Mouse (Mus musculus) ovary, postnatal 10 days (tissue): ENCODE results near the gene Gpr157.

ENCODE experiments used
- DNase-seq: peaks from one replicate; pipeline ENCODE4 v3.0.0; 2022; ENCODE audit warnings: low spot score

Gpr157 gene

DNA sequence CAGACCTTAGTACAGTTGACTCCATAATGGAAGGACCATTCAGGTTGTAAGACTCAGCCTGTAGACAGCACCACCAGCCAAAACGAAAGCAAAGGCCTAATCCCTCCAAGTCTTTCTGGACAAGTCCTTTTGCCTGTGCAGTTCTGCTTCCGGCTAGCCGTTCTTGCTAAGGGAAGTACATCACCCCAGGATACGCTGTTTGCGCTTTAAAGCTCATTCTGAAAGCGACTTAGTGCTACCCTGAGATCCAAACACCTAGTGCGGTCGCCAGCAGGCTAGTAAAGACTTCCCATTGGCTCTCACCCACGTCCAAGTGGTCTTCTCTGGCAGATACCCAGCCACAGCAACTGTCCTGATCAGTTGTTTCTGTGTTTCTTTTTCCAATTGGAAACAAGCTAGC lies 23.2 kb downstream of the Gpr157 start:
- DNase-seq = no peak

DNA sequence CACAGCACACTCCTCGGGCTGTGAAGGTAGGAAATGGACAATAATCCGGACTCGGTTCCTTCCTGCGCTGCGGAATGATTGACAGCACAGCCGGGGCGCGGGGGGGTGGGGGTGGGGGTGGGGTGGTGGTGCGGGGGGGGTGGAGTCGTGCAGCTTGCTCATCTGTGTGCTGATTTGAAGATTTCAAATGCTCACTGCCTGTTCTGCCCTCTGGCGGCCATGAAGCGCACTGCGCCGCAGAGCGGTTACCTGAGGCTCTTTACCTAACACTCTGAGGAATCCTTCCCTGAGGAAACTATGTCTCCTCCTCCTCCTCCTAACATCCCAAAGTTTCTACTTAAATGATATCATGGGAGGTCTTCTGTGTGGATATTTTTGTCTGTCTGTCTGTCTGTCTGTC lies 25.7 kb downstream of the Gpr157 start:
- no peak for DNase-seq

DNA sequence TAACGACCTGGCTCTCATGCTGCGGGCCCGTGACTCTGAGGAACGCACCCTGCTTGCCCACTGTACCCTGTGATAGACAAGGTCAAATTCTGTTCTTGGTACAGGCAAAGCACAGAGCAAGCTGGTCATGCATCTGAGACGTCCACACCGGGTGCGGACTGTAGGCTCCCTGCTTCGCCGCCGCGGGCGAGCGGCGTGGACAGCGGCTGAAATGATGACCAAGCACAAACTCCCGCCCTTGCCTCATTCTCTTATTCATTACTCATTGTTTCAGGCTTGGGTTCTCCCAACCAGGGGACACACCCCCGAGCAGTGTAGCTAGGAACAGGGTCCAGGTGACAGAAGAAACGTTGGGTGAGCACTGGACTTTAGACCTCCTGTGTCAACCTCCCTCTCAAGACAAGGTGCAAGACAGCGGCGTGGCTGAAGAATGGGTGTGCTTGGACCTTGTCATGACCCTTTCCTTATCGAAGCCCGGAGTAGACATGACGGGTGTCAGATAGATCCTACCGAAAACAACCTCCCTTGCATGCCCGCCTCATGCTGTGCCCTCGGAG lies 27.4 kb downstream of the Gpr157 start:
- DNase-seq = no peak

DNA sequence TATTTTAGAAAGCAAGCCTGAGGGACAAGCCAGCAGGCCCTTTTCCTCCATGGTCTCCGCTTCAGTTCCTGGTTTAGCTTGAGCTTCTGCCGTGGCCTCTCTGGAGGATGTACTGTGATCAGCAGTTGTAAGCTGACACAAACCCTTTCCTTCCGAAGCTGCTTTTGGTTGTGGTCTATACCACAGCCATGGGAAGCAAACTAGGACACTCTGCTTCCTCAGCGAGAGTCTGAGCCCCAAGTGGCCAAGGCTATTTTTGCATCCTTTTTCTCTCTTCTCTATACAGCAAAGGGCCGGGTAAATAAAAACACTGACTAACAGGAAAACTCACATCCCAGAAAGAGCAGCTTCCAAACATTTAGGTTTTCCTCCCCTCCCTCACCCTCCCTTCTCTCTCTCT lies 30.1 kb downstream of the Gpr157 start:
- DNase-seq = no peak

DNA sequence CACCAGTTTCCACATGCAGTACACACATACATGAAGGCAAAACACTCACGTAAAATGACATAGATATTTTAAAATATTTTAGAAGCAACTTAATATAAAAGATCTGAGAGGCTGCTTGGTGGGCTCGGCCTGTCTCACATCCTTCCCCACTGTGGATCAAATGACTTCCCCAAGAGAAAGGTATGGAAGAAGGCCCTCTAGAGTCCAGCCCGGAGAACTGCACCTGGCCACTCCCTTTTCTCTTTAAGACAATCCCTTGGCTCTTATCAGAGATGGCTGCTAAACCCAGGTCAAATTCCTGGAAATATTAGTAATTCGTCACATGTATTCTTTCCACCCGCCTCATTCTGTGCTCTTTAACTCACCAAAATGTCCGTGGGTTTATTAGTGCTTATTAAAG lies 31.0 kb downstream of the Gpr157 start:
- DNase-seq = no peak

DNA sequence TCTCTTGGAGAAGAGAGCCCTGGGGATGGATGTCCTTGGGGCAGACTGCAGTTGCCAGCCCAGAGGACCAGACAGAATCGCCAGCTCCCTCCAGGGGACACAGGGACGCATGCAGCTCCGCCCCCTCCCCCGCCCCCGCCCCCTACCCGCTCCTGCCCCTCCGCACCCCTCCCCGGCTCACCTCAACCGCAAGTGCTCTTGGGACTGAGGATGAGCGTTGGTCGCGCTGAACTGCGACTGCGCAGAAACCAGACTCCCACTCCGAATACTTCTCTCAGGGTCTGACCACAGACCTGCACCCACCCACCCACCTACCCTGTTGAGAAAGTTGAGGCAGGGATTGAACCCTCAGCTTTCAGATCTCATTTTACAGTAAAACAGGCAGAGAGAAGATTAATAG lies 31.9 kb downstream of the Gpr157 start, which contains the start of gene Slc2a5:
TSS of gene Slc2a5 (plus strand) at position 229 of the 400 bp plus-strand sequence.
- DNase-seq = no peak

DNA sequence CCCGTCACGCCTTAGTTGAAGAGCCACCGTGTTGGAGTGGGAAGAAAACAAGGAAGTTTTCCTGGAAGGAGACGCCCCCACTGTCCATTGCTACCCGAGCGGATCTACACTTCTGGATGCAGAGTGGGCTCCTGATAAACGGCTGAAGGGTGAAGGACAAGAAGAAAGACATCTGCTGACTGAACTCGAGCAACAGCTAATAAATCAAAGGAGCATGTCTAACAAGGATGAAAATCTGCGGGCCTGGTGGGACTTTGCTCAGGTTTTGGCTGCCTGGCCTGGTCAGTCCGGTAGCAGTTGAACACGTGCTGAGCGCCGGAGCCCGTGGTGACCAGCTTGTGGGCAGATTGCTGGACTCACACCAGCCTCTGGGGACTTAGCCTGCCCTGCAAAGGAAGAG lies 32.5 kb downstream of the Gpr157 start:
- no peak for DNase-seq

DNA sequence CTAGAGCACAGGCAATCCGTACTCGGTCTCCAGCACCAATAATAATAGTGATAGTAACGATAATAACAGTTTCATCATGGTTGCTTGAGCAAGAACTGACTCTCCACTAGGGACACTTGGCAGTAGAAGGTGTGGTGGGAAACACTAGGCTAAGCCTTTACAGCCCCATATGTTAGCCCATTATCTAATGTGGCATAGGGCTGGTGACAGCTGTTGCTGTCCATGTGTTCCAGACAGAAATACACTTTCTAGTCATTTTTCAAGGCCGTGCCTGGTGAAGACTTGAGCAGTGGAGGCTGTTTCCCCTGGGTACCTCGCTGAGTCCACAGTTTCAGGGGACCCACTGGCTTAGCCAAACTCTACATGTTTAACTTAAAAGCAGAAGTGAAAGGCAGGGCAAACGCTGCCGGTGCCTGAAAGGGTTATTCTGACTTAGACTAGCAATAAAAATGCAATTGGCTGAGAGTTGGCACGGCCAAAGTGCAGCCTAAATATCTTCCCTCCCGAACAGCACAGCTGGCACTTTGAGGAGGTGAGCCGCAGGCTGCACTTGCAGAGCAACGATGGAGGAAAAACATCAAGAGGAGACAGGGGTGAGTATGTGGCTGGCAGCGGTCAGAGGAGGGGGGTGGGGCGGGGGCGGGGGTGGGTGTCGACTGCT lies 33.1 kb downstream of the Gpr157 start:
- DNase-seq = no peak

DNA sequence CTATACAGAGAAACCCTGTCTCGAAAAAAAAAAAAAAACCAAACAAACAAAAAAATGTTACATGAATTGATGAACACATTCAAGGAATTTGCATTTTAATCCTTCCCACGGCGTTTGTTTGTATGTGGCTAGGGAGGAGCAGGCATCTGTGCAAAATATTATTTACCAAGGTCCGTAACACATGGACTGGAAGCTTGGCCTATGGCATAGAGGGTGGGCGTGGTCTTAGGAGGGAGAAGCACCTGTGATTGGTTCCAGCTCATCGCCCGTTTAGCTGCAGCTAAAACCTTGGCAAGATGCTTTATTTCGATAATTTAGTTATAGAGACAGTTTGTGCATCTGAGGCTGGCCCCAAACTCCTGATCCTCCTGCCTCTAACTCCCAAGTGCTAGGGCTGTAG lies 34.3 kb downstream of the Gpr157 start:
- DNase-seq = no peak

DNA sequence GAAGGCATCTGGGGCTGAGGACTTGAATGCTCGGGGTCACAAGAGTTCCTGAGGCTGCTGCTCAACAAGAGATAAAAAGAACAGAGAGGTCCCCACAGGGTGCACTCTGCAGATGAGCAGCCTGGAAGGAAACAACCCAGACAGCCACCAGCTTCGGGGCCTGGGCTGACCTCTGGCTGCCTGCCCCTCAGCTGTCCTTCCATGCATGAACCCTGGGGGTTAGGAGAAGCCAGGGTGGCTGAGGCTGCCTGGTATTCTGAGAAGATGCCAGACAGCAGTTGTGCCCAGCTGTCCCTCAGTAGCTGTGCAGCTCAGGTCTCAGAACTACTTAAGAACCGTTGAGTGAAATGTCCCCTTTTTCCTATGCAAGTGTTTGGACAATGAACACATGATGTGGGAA lies 35.3 kb downstream of the Gpr157 start:
- DNase-seq = no peak

DNA sequence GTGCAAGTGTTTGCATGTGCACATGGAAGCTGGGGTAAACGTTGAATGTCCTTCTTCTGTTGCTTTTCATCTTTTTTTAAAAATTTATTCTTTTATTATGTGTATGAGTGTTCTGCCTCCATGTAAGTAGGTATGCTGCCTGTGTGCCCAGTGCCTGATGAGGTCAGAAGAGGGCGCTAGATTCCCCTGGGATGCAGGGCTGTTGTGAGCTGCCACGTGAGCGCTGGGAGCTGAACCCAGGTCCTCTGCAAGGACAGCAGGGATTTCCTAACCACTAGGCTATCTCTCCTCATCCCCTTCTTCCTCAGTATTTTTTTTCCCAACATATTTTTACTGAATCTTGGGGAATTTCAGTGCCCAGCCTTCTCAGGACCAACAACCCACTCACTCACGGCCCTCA lies 39.2 kb downstream of the Gpr157 start:
- DNase-seq = no peak

DNA sequence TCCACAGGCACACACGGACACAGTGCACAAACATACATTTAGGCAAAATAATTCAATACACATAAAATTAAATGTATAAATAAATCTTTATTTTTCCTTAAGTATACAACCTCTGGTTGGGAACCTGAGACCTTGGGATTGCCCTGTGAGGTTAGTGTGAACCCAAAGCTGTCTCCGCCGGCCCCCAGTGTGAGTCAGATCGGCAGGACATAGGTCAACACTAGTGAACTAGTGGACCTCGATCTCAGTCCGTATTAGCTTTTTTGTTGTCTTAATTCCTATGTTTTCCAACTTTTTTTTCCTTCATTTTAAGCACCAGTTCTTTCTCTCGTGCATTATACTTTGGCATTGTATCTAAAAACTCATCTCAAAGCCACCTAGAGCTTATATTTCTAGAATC lies 40.7 kb downstream of the Gpr157 start:
- DNase-seq = no peak

DNA sequence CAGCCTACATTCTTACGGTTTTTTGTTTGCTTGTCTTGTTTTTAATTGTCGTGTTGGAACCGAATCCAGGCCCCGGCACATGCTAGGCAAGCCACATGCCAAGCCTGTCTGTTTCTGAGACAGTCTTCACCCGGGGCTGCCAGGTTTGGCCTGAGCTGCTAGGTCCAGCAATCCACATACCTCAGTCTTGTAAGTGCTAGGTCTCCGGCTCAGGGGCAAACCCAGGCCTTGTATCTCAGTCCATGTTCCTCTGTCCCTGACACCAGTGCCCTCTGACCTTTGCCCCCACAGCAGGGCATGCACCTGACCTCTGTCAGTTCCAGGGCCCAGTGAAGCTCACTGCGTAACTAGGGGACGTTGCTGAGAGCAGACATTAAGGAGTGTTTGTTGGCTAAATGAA lies 41.4 kb downstream of the Gpr157 start:
- no peak for DNase-seq

DNA sequence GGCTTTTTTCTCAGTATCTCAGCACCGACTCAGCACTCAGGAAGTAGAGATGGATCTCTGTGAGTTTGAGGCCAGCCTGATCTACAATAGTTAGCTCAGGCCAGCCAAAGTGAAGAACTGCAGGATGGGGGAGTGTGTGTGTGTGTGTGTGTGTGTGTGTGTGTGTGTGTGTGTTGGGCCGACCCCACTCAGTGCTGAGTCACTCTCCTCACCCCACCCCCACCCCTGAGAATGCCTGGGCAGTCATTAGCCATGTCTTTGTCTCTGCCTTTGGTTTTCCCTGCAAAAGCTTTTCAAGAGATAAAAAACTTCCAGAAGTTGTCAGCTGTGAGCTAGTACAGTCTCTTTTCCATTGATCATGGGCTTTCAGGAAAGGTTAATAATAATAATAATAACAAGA lies 43.5 kb downstream of the Gpr157 start:
- DNase-seq = no peak

DNA sequence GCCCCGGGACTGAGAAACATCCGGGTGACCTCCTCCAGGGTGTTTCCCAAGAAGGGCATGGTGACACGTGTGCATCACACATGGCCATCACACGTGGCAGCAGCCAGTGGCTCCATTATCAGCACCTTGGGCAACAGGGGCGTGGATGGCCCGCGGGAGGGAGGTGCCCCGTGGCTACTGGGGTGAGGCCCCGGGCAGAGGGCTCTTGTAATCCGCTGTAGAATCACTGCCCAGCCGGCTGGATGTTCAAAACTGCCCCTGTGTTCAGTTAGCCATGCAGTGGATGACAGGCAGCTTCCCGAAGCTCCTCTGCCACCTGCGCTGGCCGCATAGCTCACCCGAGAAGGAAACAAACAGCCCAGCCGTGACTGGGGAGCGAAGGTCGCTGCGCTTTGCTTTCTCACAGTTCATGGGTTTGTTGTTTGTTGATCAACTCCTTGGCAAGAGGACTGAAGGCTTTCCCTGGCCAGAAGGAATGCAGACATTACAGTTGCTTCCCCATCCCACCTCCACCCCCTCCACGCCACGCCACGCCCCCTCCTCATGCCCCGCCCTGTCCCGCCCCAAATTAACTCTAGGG lies 45.6 kb downstream of the Gpr157 start:
- no peak for DNase-seq

DNA sequence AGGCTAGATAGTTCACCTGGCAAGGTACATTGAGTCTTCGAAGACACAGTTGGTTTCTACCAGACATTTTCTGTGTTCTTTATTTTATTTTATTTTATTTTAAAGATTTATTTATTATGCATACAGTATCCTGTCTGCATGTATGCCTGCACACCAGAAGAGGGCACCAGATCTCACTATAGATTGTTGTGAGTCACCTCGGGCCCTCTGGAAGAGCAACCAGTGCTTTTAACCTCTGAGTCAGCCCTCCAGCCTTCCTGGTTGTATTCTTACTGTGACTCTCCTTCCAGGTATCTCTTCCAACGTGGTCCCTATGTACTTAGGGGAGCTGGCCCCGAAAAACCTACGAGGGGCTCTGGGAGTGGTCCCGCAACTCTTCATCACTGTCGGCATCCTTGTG lies 48.1 kb downstream of the Gpr157 start:
- no peak for DNase-seq

DNA sequence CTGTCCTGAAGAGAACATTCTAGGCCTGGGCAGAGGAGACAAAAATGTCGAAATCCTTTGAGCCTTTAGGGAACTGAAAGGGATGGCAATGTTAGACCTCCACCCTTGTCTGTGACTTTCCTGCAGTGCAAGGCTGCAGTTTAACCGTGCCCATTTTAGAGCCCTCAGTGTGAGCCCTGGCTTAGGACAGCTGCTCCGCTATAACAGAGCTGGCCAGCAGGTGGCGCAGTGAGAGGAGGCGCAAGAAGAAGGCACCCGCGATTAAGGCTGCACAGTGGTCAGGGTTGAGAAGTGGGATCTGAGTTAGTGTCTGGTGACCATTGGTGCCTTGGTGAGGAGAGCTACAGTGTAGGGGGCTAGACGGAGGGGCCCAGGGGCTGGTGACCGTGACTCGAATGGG lies 49.5 kb downstream of the Gpr157 start:
- DNase-seq = peak; percentile 63

DNA sequence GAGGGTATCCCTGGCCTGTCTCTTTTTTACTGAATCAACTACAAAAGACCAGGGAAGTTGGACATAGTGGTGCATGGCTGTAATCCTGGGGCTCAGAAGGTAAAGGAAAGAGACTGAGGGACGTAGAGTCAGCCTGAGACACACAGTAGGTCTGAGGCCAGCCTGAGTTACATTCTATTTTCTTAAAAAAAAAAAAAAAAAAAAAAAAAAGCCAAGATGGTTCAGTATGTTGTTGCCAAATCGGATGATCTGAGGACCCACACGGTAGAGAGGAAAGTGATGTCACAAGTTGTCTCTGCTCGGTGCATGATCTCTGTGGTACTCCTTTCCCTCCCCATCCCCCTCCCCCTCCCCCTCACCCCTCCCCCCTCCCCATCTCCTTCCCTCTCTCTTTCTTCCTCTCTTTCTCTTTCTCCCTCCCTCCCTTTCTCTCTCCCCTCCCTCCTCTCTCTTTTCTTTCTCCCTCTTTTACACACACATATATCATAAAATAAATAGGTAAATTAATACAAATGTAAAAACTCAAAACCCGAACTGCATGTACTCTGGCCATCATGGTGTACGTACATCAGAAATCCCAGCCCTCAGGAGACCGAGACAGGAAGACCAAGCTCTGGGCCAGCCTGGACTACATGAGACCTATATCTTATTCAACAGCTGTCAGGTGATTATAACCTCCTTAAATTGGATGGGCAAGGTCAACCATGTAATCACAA lies 50.4 kb downstream of the Gpr157 start:
- no peak for DNase-seq

DNA sequence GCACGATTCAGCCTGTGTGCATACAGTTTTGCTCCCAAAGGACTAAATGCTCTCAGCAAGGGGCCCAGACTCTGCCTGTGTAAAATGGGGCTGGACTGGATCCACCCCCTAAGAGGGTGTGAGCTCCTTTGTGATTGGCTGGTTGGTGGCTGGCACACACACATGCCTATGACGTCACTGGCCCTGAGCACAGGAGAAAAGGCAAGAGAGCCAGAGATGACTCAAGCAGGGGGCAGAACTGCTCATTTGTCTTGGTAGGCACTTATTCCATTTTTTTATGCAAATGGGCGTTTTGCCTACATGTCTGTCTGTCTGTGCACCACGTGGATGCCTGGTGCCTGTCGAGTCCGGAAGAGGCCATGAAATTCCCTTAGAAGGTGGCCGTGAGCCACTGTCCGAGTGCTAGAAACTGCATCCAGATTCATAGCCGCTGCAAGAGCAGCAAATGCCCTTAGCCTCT lies 50.9 kb downstream of the Gpr157 start:
- peak; percentile 19 for DNase-seq

DNA sequence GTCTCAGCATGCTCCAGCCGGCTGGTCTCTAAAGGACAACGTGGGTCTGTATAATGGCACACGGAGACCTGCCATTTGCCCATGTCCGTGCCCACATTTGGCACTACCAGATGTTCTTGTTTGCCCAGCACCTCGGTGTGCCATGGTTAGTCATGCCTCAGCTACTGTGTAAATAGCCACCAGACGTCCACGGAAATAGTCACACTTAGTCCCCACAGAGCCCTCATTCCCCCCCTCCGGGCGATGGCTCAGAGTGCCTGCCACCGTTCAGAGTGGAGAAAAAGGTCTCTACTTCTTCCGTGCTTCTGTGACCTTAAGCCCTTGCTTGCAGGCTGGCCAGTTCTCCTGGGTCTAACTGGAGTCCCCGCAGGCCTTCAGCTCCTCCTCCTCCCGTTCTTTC lies 51.9 kb downstream of the Gpr157 start:
- no peak for DNase-seq

DNA sequence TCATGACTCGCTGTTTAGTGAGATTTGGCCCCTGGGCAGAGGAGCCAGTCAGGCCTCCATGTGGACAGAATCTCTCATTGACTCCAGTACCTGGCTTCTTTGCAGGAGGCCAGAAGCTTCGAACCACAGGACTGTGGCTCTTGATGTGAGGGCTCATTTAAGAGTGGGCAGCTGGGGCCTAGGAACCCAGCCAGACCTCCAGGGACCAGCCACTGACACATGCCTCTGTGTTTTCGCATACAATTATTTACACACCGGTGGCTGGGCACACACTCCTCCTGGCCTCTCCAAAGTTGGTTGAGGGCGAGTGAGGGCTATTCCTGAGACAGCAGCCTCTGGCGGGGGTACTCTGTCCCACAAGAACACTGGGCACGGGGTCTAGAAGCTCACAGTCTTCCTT lies 53.2 kb downstream of the Gpr157 start:
- no peak for DNase-seq

DNA sequence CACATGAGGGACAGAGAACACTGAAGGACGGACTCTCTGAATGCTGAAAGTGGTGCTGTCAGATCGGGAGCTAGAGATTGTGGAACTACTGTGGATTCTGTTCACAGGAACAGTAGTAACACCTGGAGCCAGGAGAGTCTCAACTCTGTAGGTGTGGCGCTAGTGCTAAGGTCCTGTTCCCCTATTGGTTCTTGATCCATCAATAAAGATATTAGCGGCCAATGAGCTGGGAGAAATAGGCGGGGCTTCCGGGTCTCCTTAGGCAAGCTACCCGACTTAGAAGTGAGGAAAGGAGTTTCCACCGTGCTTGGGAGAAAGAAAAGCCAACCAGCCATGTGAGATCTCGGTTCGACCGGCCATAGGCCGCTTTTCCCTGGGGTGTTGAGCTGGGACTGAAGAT lies 57.1 kb downstream of the Gpr157 start:
- no peak for DNase-seq

DNA sequence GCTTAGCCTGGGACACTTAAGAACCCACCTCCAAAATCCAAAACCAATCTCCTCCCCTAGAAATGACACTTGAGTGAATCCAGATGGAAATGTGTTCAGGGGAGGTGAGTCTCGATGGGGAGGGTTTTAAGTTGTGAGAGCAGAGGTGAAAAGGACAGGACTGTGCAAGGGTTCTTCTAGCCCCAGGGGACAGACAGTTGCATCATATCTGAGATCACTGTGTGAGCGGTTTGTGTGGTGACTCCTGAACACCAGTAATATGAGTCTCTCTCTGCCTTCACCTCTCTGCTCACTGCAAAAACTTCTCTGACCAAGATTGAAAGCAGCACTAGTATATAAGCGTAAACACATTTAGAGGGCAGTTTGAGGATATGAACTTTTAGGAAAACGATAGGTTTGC lies 59.1 kb downstream of the Gpr157 start:
- no peak for DNase-seq
